In genomic region chr19:44474158-44474557, GRCm38 (mm10) we compare ENCODE assay signal across 9 mouse cellular contexts. TPM values are rescaled to one million over a fixed set of nuclear protein-coding genes. Genes with fewer than 3 reads are reported as not detected.
DNase-seq lines count a peak whose midpoint lies in the region; ATAC-seq and TF ChIP-seq lines count a peak whose summit lies in the region.
"Had no signal": no experiment of that assay in that cellular context is flagged by ENCODE, and none has a peak within 500 bp of the region (broad histone marks: within the 10 kb centered on the region; RNA-seq: fewer than 3 reads in every experiment).

No protein-coding gene starts in this region.

- intact Hi-C loops in gastrocnemius, adult 2 months (cut with DNase I): loop anchor here (2.0 kb wide), 1 partner anchor 99 kb away; no protein-coding TSS in a partner anchor

- ATAC-seq in liver, embryonic 13.5 days (ENCODE audit: low read depth): no peak

- H3K4me1 ChIP-seq in cerebellum, adult 2 months (ENCODE audit: control insufficient read depth, insufficient read depth, low read length): no peaks in the 10 kb centered on the region
- no peaks in the 10 kb centered on the region for H3K4me1 ChIP-seq in liver, embryonic 13.5 days (replicated peaks)
- H3K4me1 ChIP-seq: limb, embryonic 13.5 days had no signal

- H3K27me3 ChIP-seq in cerebellum, adult 2 months (ENCODE audit: control insufficient read depth, insufficient read depth, low read length): no peaks in the 10 kb centered on the region; the same call in 1 of the 2 replicates
- H3K27me3 ChIP-seq in liver, embryonic 13.5 days: peaks cover 7% of the 10 kb centered on the region; the same call in 1 of the 2 replicates
- H3K27me3 ChIP-seq: limb, embryonic 13.5 days had no signal

- no peaks in the 10 kb centered on the region for H3K9me3 ChIP-seq in liver, embryonic 13.5 days (replicated peaks)
- H3K9me3 ChIP-seq: limb, embryonic 13.5 days had no signal

- peak; percentile 94 for TF ChIP-seq CTCF in cerebellum, adult 2 months (IDR thresholded peaks at IDR 0.05; ENCODE audit: borderline replicate concordance, insufficient read depth, low read depth, low read length)
- peak; percentile 100 for TF ChIP-seq CTCF in gastrocnemius, adult 2 months (IDR thresholded peaks at IDR 0.05)

- no peaks in the 10 kb centered on the region for H3K36me3 ChIP-seq in liver, embryonic 13.5 days
- H3K36me3 ChIP-seq: limb, embryonic 13.5 days had no signal

- 2% methylated on average over 10 of the region's 10 CpGs for WGBS in cerebellum, adult 2 months
- WGBS in liver, embryonic 13.5 days (ENCODE audit: insufficient replicate concordance): 2% methylated on average over 10 of the region's 10 CpGs

- H3K4me3 ChIP-seq in cerebellum, adult 2 months (replicated peaks; ENCODE audit: insufficient read depth, low read depth, low read length): no peak overlapping the region
- no peak overlapping the region for H3K4me3 ChIP-seq in gastrocnemius, adult 2 months
- no peak overlapping the region for H3K4me3 ChIP-seq in liver, embryonic 13.5 days (replicated peaks)
- H3K4me3 ChIP-seq: limb, embryonic 13.5 days had no signal

- DNase-seq in A20 (ENCODE audit: low read depth, low spot score) (peak; percentile 89), MN1 (ENCODE audit: low spot score) (peak; percentile 47)
- peak; percentile 62 to 70 for DNase-seq in cerebellum, adult 2 months
- peak; percentile 92 for DNase-seq in gastrocnemius, adult 2 months
- DNase-seq in kidney, postnatal 25 days: peak; percentile 84 to 87
- peak; percentile 64 for DNase-seq in liver, embryonic 13.5 days
- DNase-seq in retina, embryonic 14.5 days (ENCODE audit: low spot score): peak; percentile 88
- peak; percentile 78 to 81 for DNase-seq in thymus, postnatal 36 days

- H3K27ac ChIP-seq in cerebellum, adult 2 months (ENCODE audit: insufficient read depth, low read length): no peak overlapping the region
- H3K27ac ChIP-seq in gastrocnemius, adult 2 months: no peak overlapping the region
- H3K27ac ChIP-seq in liver, embryonic 13.5 days: no peak overlapping the region
- H3K27ac ChIP-seq: limb, embryonic 13.5 days had no signal

- no peak overlapping the region for H3K4me2 ChIP-seq in liver, embryonic 13.5 days
- H3K4me2 ChIP-seq: limb, embryonic 13.5 days had no signal

- no peak for TF ChIP-seq POLR2A in cerebellum, adult 2 months (IDR thresholded peaks at IDR 0.05; ENCODE audit: borderline replicate concordance, insufficient read depth, low read length)

- no peak overlapping the region for H3K9ac ChIP-seq in liver, embryonic 13.5 days
- H3K9ac ChIP-seq: limb, embryonic 13.5 days had no signal

RNA-seq across cellular contexts. Expression of gene Wnt8b, which starts 19.1 kb away (rescaled TPM):
- polyA plus RNA-seq in cerebellum, adult 2 months (2012; rRNA removed): 0.38 and 0.47 TPM in 2 replicates
- not detected for total RNA-seq in gastrocnemius, adult 2 months (2021)
- polyA plus RNA-seq in liver, embryonic 13.5 days (2015; fragmentation: Nextera tagmentation; extraction: Ambion mirVana): not detected in 2 replicates
